Mouse (Mus musculus): ENCODE results near the gene Gm13212. TPM values are rescaled to one million over a fixed set of nuclear protein-coding genes. Genes with fewer than 3 reads are reported as not detected.
"Not testable (repeated sequence)": the region's sequence is repeated elsewhere in the genome, so short reads cannot be mapped to it uniquely, and the experiment has no call there.

Gm13212 gene
- 17.0 and 22.0 TPM in 2 replicates for total RNA-seq (2012; rRNA removed)

DNA sequence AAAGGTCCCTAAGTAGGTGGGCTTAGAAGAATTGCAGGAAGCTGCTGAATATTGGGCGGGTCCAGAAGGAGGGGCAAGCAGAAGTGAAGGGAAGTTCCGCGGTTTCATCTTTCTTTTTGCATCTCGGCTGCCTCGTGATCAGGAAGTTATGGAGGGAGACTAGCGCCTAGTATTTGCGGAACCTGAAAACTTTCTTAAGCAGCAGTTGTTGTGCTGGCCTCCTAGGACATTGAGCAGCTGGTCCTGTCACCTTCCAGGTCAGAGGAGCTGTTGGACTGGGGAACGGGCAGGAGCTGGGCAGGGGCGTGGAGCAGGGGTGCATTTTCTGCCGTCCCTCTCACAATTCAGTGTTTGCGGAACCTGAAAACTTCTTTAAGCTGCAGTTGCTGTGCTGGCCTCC is at the start of gene Gm13212:
Gene Gm13212, plus strand, starts transcription at position 89 of the 400 bp plus-strand sequence.
- H3K36me3 ChIP-seq (ENCODE audit: control insufficient read depth, insufficient read depth, low read length, poor library complexity, severe bottlenecking); in situ Hi-C loops (cut with MboI; ENCODE audit: low sequenced_read_pairs in 2 of 2, unreplicated experiment in 2 of 2): not testable (repeated sequence)
- H3K9ac ChIP-seq (ENCODE audit: insufficient read depth, low read depth, low read length, poor library complexity, severe bottlenecking): peak within 1 kb of the TSS; percentile 61

DNA sequence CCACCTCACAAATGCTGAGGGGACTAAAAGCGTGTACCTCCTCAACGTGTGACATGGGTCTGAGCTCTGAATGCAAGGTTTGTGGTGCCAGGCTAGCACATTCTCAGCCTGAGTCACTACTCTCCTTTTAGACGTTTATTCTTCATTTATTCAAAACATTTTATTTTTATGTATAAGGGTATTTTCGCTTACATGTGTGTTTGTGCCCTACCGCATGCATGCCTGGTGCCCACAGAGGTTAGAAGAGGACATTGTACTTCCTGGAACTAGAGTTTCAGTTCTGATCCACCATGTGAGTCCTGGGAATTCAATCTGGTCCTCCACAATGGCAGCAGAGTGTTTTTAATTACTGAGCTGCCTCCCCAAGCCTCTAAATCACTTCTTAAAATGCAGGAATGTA is 41.1 kb upstream of the Gm13212 start:
- H3K4me1 ChIP-seq (ENCODE audit: control insufficient read depth in 2 of 2, insufficient read depth in 2 of 2, low read length in 2 of 2, poor library complexity in 1 of 2); H3K36me3 ChIP-seq (ENCODE audit: control insufficient read depth, insufficient read depth, low read length, poor library complexity, severe bottlenecking); DNase-seq (ENCODE audit: low read depth, low spot score); H3K27ac ChIP-seq (ENCODE audit: insufficient read depth, low read depth, low read length, poor library complexity, severe bottlenecking); H3K9me3 ChIP-seq (ENCODE audit: control insufficient read depth, insufficient read depth, low read depth, low read length); H3K4me3 ChIP-seq (ENCODE audit: insufficient read depth in 1 of 2, low read depth in 1 of 2, low read length in 2 of 2, poor library complexity in 1 of 2, severe bottlenecking in 1 of 2); H3K9ac ChIP-seq (ENCODE audit: insufficient read depth, low read depth, low read length, poor library complexity, severe bottlenecking): not testable (repeated sequence)
- in situ Hi-C loops (cut with MboI; ENCODE audit: low sequenced_read_pairs in 2 of 2, unreplicated experiment in 2 of 2): loop anchor here in 1 of 2 experiments (25.0 kb wide), 1 partner anchor 1793 kb away; no protein-coding TSS in a partner anchor

More for the DNA sequence above, at the start of gene Gm13212:
- H3K4me1 ChIP-seq (ENCODE audit: control insufficient read depth in 2 of 2, insufficient read depth in 2 of 2, low read length in 2 of 2, poor library complexity in 1 of 2); DNase-seq (ENCODE audit: low read depth, low spot score); H3K9me3 ChIP-seq (ENCODE audit: control insufficient read depth, insufficient read depth, low read depth, low read length): not testable (repeated sequence)
- Histone ChIP-seq H3K4me3 (ENCODE audit: insufficient read depth in 1 of 2, low read depth in 1 of 2, low read length in 2 of 2, poor library complexity in 1 of 2, severe bottlenecking in 1 of 2) (peak within 1 kb of the TSS; percentile 57 to 67), H3K27ac (ENCODE audit: insufficient read depth, low read depth, low read length, poor library complexity, severe bottlenecking) (peak within 1 kb of the TSS; percentile 12; the same call in 1 of the 2 replicates)

DNA sequence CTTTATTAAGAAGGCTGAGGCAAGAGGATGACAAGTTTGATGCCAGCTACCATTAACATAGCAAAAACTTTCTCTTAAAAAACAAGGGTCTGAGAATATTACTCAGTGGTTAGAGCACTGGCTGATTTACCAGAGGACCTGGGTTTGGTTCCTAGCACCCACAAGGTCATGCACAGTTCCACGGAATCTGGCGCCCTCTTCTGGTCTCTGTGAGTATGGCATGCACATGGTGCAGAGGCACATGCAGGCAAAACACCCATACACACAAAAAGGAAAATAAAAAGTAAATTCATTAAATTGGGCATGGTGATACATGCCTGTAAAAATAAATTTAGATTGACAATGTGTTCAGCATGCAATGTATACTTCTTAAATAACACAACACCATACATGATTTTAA is 39.9 kb upstream of the Gm13212 start:
- DNase-seq (ENCODE audit: low read depth, low spot score); H3K9me3 ChIP-seq (ENCODE audit: control insufficient read depth, insufficient read depth, low read depth, low read length): not testable (repeated sequence)

DNA sequence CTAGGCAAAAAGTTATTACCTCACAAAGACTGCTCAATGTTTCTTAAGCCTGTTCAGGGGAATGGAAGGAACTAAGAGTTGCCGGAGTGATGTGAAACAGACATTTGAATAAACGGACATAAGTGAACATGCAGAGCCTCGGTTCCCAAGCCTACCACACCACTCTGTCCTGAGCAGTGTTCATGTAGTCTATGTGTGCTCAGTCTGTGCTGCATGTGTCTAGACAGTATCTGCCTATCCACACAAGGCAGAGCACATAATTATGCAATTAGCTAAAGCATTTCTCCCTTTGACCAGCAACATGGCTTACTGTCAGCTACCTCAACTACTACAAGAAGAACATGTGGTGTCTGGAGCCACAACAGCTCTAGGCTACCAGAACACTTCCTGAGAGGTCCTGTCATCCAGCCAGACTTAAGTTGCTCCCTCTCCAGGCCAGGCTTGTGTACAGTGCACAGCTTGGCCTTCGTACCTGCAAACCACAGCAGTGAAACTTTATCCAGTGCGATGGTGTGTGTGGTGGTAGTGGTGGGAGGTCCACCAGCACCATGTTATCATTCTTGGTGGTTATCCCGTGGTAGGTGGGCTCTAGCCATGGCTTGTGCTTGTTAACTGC is 39.1 kb upstream of the Gm13212 start:
- H3K9ac ChIP-seq (ENCODE audit: insufficient read depth, low read depth, low read length, poor library complexity, severe bottlenecking); DNase-seq (ENCODE audit: low read depth, low spot score); H3K9me3 ChIP-seq (ENCODE audit: control insufficient read depth, insufficient read depth, low read depth, low read length); H3K4me3 ChIP-seq (ENCODE audit: insufficient read depth in 1 of 2, low read depth in 1 of 2, low read length in 2 of 2, poor library complexity in 1 of 2, severe bottlenecking in 1 of 2); H3K27ac ChIP-seq (ENCODE audit: insufficient read depth, low read depth, low read length, poor library complexity, severe bottlenecking); H3K4me1 ChIP-seq (ENCODE audit: control insufficient read depth in 2 of 2, insufficient read depth in 2 of 2, low read length in 2 of 2, poor library complexity in 1 of 2); H3K36me3 ChIP-seq (ENCODE audit: control insufficient read depth, insufficient read depth, low read length, poor library complexity, severe bottlenecking): not testable (repeated sequence)
- in situ Hi-C loops (cut with MboI; ENCODE audit: low sequenced_read_pairs in 2 of 2, unreplicated experiment in 2 of 2): loop anchor here in 1 of 2 experiments (25.0 kb wide), 1 partner anchor 1791 kb away; no protein-coding TSS in a partner anchor

More for the DNA sequence above, 39.9 kb upstream of the Gm13212 start:
- not testable (repeated sequence) for H3K9ac ChIP-seq (ENCODE audit: insufficient read depth, low read depth, low read length, poor library complexity, severe bottlenecking); H3K4me3 ChIP-seq (ENCODE audit: insufficient read depth in 1 of 2, low read depth in 1 of 2, low read length in 2 of 2, poor library complexity in 1 of 2, severe bottlenecking in 1 of 2); H3K36me3 ChIP-seq (ENCODE audit: control insufficient read depth, insufficient read depth, low read length, poor library complexity, severe bottlenecking); H3K27ac ChIP-seq (ENCODE audit: insufficient read depth, low read depth, low read length, poor library complexity, severe bottlenecking); H3K4me1 ChIP-seq (ENCODE audit: control insufficient read depth in 2 of 2, insufficient read depth in 2 of 2, low read length in 2 of 2, poor library complexity in 1 of 2)
- in situ Hi-C loops (cut with MboI; ENCODE audit: low sequenced_read_pairs in 2 of 2, unreplicated experiment in 2 of 2): loop anchor here in 1 of 2 experiments (25.0 kb wide), 1 partner anchor 1792 kb away; no protein-coding TSS in a partner anchor

DNA sequence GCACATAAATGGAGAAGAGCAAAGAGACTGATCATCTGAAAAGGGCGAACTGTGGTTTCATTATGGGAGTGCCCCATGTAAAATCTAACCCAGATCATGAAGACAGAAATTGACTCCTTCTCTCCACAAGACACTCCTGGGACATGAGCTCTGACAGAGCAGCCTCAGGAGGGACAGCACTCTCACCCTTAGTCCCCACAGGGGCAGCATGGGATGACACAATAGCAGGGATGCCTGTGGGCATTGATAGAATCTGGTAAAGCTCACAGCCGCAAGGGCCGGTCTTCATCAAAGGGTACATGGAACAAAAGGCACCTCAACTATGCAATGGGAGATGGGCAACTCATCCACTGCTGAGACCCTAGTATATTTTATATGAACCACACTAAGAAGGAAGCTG is 38.5 kb upstream of the Gm13212 start:
- H3K9me3 ChIP-seq (ENCODE audit: control insufficient read depth, insufficient read depth, low read depth, low read length); DNase-seq (ENCODE audit: low read depth, low spot score): not testable (repeated sequence)
- in situ Hi-C loops (cut with MboI; ENCODE audit: low sequenced_read_pairs in 2 of 2, unreplicated experiment in 2 of 2): loop anchor here in 1 of 2 experiments (25.0 kb wide), 1 partner anchor 1791 kb away; no protein-coding TSS in a partner anchor

DNA sequence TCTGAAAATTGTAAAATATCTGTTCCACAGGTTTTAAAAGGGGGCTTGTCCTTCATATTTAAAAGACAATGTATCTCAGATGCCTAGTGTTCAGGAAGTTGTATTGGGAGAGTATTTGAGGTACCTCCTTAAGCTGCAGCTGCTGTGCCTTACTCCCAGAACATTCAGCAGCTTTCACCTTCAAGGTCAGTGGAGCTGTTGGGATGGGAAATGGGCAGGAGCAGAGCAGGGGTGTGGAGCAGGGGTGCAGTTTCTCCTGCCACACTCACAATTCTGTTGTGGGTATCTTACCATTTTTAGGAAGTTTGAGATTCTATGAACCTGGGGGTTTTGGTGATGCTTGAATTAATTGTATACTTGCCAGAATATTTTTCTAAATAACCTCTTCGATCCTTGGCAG is 28.3 kb upstream of the Gm13212 start:
- in situ Hi-C loops (cut with MboI; ENCODE audit: low sequenced_read_pairs in 2 of 2, unreplicated experiment in 2 of 2): loop anchor here (5.0 to 25.0 kb wide), 3 partner anchors 1538 to 1961 kb away; no protein-coding TSS in a partner anchor
- DNase-seq (ENCODE audit: low read depth, low spot score): no peak
- peaks cover 4% of the 10 kb centered on the region in 2 experiments for H3K4me1 ChIP-seq (ENCODE audit: control insufficient read depth in 2 of 2, insufficient read depth in 2 of 2, low read length in 2 of 2, poor library complexity in 1 of 2)
- no peak overlapping the region for H3K27ac ChIP-seq (ENCODE audit: insufficient read depth, low read depth, low read length, poor library complexity, severe bottlenecking)
- no peak overlapping the region for H3K4me3 ChIP-seq (ENCODE audit: insufficient read depth in 1 of 2, low read depth in 1 of 2, low read length in 2 of 2, poor library complexity in 1 of 2, severe bottlenecking in 1 of 2)
- H3K9ac ChIP-seq (ENCODE audit: insufficient read depth, low read depth, low read length, poor library complexity, severe bottlenecking): no peak overlapping the region
- H3K36me3 ChIP-seq (ENCODE audit: control insufficient read depth, insufficient read depth, low read length, poor library complexity, severe bottlenecking): no peaks in the 10 kb centered on the region; the same call in 1 of the 2 replicates
- TF ChIP-seq HCFC1 (IDR thresholded peaks at IDR 0.05; ENCODE audit: borderline replicate concordance, insufficient read depth, low read length): 0 out of 2 replicates have a peak, but pooled peaks have one; percentile 5
- 0 out of 2 replicates have a peak, but pooled peaks have one; percentile 43 for TF ChIP-seq CHD2 (IDR thresholded peaks at IDR 0.05; ENCODE audit: low read depth, low read length)
- TF ChIP-seq MAFK (IDR thresholded peaks at IDR 0.05; ENCODE audit: insufficient read depth, low read depth, low read length): no peak
- H3K9me3 ChIP-seq (ENCODE audit: control insufficient read depth, insufficient read depth, low read depth, low read length): no peaks in the 10 kb centered on the region

More for the DNA sequence above, 38.5 kb upstream of the Gm13212 start:
- H3K4me1 ChIP-seq (ENCODE audit: control insufficient read depth in 2 of 2, insufficient read depth in 2 of 2, low read length in 2 of 2, poor library complexity in 1 of 2); H3K4me3 ChIP-seq (ENCODE audit: insufficient read depth in 1 of 2, low read depth in 1 of 2, low read length in 2 of 2, poor library complexity in 1 of 2, severe bottlenecking in 1 of 2); H3K27ac ChIP-seq (ENCODE audit: insufficient read depth, low read depth, low read length, poor library complexity, severe bottlenecking); H3K9ac ChIP-seq (ENCODE audit: insufficient read depth, low read depth, low read length, poor library complexity, severe bottlenecking); H3K36me3 ChIP-seq (ENCODE audit: control insufficient read depth, insufficient read depth, low read length, poor library complexity, severe bottlenecking): not testable (repeated sequence)

Measured in ES-E14 (cell line).